Mouse (Mus musculus) cerebellum, postnatal 14 days (tissue): ENCODE data around the gene Kctd20.

Source experiments
- DNase-seq, 2 experiments: peaks; one replicate each; pipeline ENCODE4 v3.0.0; 2021; ENCODE audit warnings: mixed read lengths in 2 of 2

Kctd20 gene

GRCm38 (mm10) chr17:28951831-28952799 lies at the start of gene Kctd20:
Kctd20 (plus strand) TSS chr17:28951950.
- DNase-seq = peak; percentile 95 to 98

GRCm38 (mm10) chr17:28904546-28905376 lies 47.0 kb upstream of the Kctd20 start:
- peak; percentile 83 to 87 for DNase-seq

- DNase-seq = no peak
Measured at GRCm38 (mm10) chr17:28905377-28905916, 46.3 kb upstream of the Kctd20 start.

- no peak for DNase-seq
Measured at GRCm38 (mm10) chr17:28907959-28908358, 43.8 kb upstream of the Kctd20 start.

- DNase-seq = peak; percentile 61 to 80
Measured at GRCm38 (mm10) chr17:28909252-28909941, 42.4 kb upstream of the Kctd20 start.

GRCm38 (mm10) chr17:28910139-28910538 lies 41.6 kb upstream of the Kctd20 start:
- no peak for DNase-seq

GRCm38 (mm10) chr17:28913200-28913599 lies 38.5 kb upstream of the Kctd20 start:
- no peak for DNase-seq

GRCm38 (mm10) chr17:28913940-28914339 lies 37.8 kb upstream of the Kctd20 start:
- DNase-seq = no peak

GRCm38 (mm10) chr17:28915060-28915628 lies 36.6 kb upstream of the Kctd20 start, which contains the start of gene 4930539E08Rik:
4930539E08Rik (minus strand) TSS chr17:28915324.
- no peak for DNase-seq

GRCm38 (mm10) chr17:28916520-28916919 lies 35.2 kb upstream of the Kctd20 start:
- no peak for DNase-seq

- no peak for DNase-seq
Measured at GRCm38 (mm10) chr17:28921086-28921485, 30.7 kb upstream of the Kctd20 start.

- DNase-seq = no peak
Measured at GRCm38 (mm10) chr17:28922096-28922495, 29.7 kb upstream of the Kctd20 start.

GRCm38 (mm10) chr17:28924957-28925595 lies 26.7 kb upstream of the Kctd20 start:
- no peak for DNase-seq

GRCm38 (mm10) chr17:28926380-28926779 lies 25.4 kb upstream of the Kctd20 start:
- peak; percentile 90 to 94 for DNase-seq

- peak; percentile 55 to 77 for DNase-seq
Measured at GRCm38 (mm10) chr17:28926866-28927635, 24.7 kb upstream of the Kctd20 start.

- no peak for DNase-seq
Measured at GRCm38 (mm10) chr17:28928004-28928403, 23.7 kb upstream of the Kctd20 start.

- no peak for DNase-seq
Measured at GRCm38 (mm10) chr17:28929369-28929768, 22.4 kb upstream of the Kctd20 start.

- peak; percentile 69 to 79 for DNase-seq
Measured at GRCm38 (mm10) chr17:28930392-28931074, 21.2 kb upstream of the Kctd20 start.

- no peak for DNase-seq
Measured at GRCm38 (mm10) chr17:28931436-28932211, 20.1 kb upstream of the Kctd20 start.
